Comparison of ENCODE assay signal across 8 mouse cellular contexts in the genomic region with DNA sequence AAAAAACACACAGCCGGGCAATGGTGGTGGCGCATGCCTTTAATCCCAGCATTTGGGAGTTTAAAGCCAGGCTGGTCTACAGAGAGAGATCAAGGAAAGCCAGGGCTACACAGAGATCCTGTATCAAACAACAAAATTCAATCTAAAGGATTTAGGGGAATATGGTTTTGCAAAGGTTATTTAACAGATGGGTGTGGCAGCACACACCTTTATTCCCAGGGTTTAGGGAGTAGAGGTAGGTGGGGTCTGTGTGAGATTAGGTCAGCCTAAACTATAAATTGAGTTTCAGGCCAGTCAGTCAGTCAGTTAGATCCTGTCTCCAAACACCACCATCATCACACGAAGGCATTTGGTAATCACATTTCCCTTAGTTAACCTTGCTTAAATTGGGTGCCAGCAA. TPM values are rescaled to one million over a fixed set of nuclear protein-coding genes. Genes with fewer than 3 reads are reported as not detected.
DNase-seq lines count a peak whose midpoint lies in the region; ATAC-seq and TF ChIP-seq lines count a peak whose summit lies in the region.

A gene (plus strand): TSS at position 301 of the 400 bp plus-strand sequence.

- intact Hi-C loops in gastrocnemius, postnatal 36 days (cut with DNase I), result loop anchor here (5.0 kb wide), 1 partner anchor 200 kb away; a partner anchor contains a TSS

- peak within 1 kb of the TSS; percentile 93 for H3K4me3 ChIP-seq in kidney, embryonic 16.5 days (ENCODE audit: low read length)
- peak within 1 kb of the TSS; percentile 96 for H3K4me3 ChIP-seq in intestine, postnatal 0 days (ENCODE audit: low read depth, low read length)
- H3K4me3 ChIP-seq in midbrain, embryonic 11.5 days (ENCODE audit: low read depth, low read length), result peak within 1 kb of the TSS; percentile 99

- H3K9ac ChIP-seq in kidney, embryonic 16.5 days (replicated peaks; ENCODE audit: low read length), result peak within 1 kb of the TSS; percentile 68
- H3K9ac ChIP-seq in intestine, postnatal 0 days (ENCODE audit: low read depth, low read length), result no peak within 1 kb of the TSS
- H3K9ac ChIP-seq in midbrain, embryonic 11.5 days (ENCODE audit: low read length), result peak within 1 kb of the TSS; percentile 61

- H3K4me2 ChIP-seq in kidney, embryonic 16.5 days (replicated peaks; ENCODE audit: low read depth, low read length), result peak within 1 kb of the TSS; percentile 53
- H3K4me2 ChIP-seq in intestine, postnatal 0 days (replicated peaks; ENCODE audit: low read depth), result peak within 1 kb of the TSS; percentile 60
- peak within 1 kb of the TSS; percentile 50 for H3K4me2 ChIP-seq in midbrain, embryonic 11.5 days

- WGBS in kidney, embryonic 16.5 days, result 92% methylated on average over 3 of the region's 3 CpGs
- 95% methylated on average over 3 of the region's 3 CpGs for whole genome bisulfite sequencing in intestine, postnatal 0 days
- 96% methylated on average over 3 of the region's 3 CpGs for WGBS in midbrain, embryonic 11.5 days

- DNase-seq in kidney, adult 9 months, result no peak
- no peak for DNase-seq in adrenal gland, postnatal 4 days (ENCODE audit: low spot score in 2 of 2)
- no peak for DNase-seq in gastrocnemius, postnatal 36 days
- no peak for DNase-seq in midbrain, embryonic 11.5 days (ENCODE audit: low spot score, missing footprints)
- no peak for DNase-seq in spleen, postnatal 10 days (ENCODE audit: low spot score in 2 of 2)
- no peak for DNase-seq in right cerebral cortex, postnatal 25 days

- no peak for TF ChIP-seq CTCF in intestine, postnatal 0 days (IDR thresholded peaks at IDR 0.05; ENCODE audit: low read depth)

- peak within 1 kb of the TSS; percentile 89 for H3K27ac ChIP-seq in kidney, embryonic 16.5 days (ENCODE audit: low read length)
- peak within 1 kb of the TSS; percentile 47 for H3K27ac ChIP-seq in intestine, postnatal 0 days (ENCODE audit: low read depth, low read length)
- H3K27ac ChIP-seq in midbrain, embryonic 11.5 days (ENCODE audit: low read depth, low read length), result peak within 1 kb of the TSS; percentile 72

- no peaks in the 10 kb centered on the region for H3K27me3 ChIP-seq in kidney, embryonic 16.5 days (ENCODE audit: insufficient read depth, low read length)
- H3K27me3 ChIP-seq in intestine, postnatal 0 days (replicated peaks; ENCODE audit: control insufficient read depth, insufficient read depth, low read length), result no peaks in the 10 kb centered on the region
- H3K27me3 ChIP-seq in midbrain, embryonic 11.5 days (ENCODE audit: control insufficient read depth, insufficient read depth, low read length), result no peaks in the 10 kb centered on the region

- no peaks in the 10 kb centered on the region for H3K9me3 ChIP-seq in kidney, embryonic 16.5 days (ENCODE audit: low read length)
- H3K9me3 ChIP-seq in intestine, postnatal 0 days (ENCODE audit: control insufficient read depth), result no peaks in the 10 kb centered on the region
- no peaks in the 10 kb centered on the region for H3K9me3 ChIP-seq in midbrain, embryonic 11.5 days (ENCODE audit: control insufficient read depth, low read length)

- peaks cover 25% of the 10 kb centered on the region for H3K4me1 ChIP-seq in kidney, embryonic 16.5 days (ENCODE audit: insufficient read depth, low read length)
- H3K4me1 ChIP-seq in intestine, postnatal 0 days (replicated peaks; ENCODE audit: control insufficient read depth, insufficient read depth, low read length), result 0 out of 2 replicates have a peak, but pooled peaks cover 3% of the 10 kb centered on the region
- H3K4me1 ChIP-seq in midbrain, embryonic 11.5 days (ENCODE audit: control insufficient read depth, insufficient read depth, low read length), result peaks cover 12% of the 10 kb centered on the region; the same call in 1 of the 2 replicates

- no peak for ATAC-seq in kidney, embryonic 16.5 days (ENCODE audit: low FRiP score, low TSS enrichment)
- no peak for ATAC-seq in intestine, postnatal 0 days
- ATAC-seq in midbrain, embryonic 11.5 days (ENCODE audit: low FRiP score), result no peak

- peaks cover 18% of the 10 kb centered on the region for H3K36me3 ChIP-seq in kidney, embryonic 16.5 days (ENCODE audit: insufficient read depth, low read length)
- H3K36me3 ChIP-seq in intestine, postnatal 0 days (ENCODE audit: control insufficient read depth, insufficient read depth), result peaks cover 29% of the 10 kb centered on the region
- H3K36me3 ChIP-seq in midbrain, embryonic 11.5 days (ENCODE audit: control insufficient read depth, insufficient read depth, low read length), result peaks cover 8% of the 10 kb centered on the region

RNA-seq across cellular contexts. Expression of the gene that starts here (rescaled TPM):
- 135 and 141 TPM in 2 replicates for polyA plus RNA-seq in kidney, embryonic 16.5 days (2015; fragmentation: Nextera tagmentation; extraction: Ambion mirVana)
- 100 to 1,000 TPM; 334 to 350 TPM for total RNA-seq in adrenal gland, postnatal 4 days (2021)
- total RNA-seq in gastrocnemius, postnatal 36 days (2021), result 10 to 100 TPM; 51.0 to 53.2 TPM
- polyA plus RNA-seq in intestine, postnatal 0 days (2015; fragmentation: Nextera tagmentation; extraction: Ambion mirVana), result 60.9 and 64.1 TPM in 2 replicates
- 166 and 173 TPM in 2 replicates for polyA plus RNA-seq in midbrain, embryonic 11.5 days (2014; fragmentation: Nextera tagmentation; extraction: Ambion mirVana)

Comparison
In these comparisons a context has a peak if more than half of its experiments do, and no peak if none do; other contexts are left out.
1. RNA of the gene that starts here (total RNA-seq): 334 to 350 TPM in adrenal gland, postnatal 4 days; 51.0 to 53.2 TPM in gastrocnemius, postnatal 36 days; every median in the first group is over 4 times any median in the second.
2. Peak in every context shown above with its lines, with median percentiles within 50 percentile points of each other: H3K27ac ChIP-seq, H3K4me2 ChIP-seq and H3K4me3 ChIP-seq.